Mouse (Mus musculus): ENCODE results near the gene Obsl1. TPM values are rescaled to one million over a fixed set of nuclear protein-coding genes. Genes with fewer than 3 reads are reported as not detected.

The Obsl1 gene
- 29.1 and 29.9 TPM in 2 replicates for polyA plus RNA-seq (2015; fragmentation: Nextera tagmentation; extraction: Ambion mirVana)

DNA sequence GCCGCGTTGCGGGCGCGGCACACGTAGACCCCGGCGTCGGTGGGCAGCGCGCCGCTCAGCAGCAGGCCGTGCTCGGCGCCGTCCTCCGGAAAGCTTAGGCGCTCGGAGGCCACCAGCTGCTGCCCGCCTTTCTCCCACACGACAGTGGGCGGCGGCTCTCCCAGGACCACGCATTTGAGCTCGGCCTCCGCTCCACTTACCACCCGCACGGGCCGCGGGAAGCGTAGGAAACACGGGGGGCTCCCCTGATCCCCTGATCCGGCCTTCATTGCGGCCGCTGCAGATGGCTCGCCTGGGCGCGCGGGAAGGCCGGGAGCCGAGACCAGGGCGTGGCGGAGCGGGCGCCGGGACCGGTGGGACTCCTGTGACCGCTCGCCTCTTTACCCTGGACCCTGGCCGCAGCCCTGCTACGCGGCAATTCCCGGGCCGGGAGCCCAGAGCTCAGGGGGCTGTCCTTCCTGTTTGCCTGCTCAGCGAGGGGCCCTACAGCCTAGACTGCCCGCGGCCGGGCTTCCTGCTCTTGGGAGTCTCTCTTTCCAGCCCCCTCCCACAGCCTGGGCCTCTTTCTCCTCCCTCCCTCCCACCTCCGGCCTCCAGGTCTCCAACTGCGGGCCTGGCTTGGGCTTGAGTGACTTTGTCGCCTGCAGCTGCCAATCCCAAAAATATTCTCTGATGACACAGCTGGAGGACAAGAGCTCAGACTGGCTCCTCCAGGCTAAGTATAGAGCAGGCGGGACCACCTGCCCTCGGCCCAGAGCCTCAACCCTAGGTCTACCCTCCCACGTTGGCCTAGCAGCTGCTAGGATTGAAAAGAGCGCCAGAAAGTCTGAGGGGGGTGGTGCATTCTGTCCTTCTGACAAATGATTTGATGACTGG, at the start of gene Obsl1:
TSS of gene Obsl1 (minus strand) at position 497 of the 876 bp plus-strand sequence.

DNA sequence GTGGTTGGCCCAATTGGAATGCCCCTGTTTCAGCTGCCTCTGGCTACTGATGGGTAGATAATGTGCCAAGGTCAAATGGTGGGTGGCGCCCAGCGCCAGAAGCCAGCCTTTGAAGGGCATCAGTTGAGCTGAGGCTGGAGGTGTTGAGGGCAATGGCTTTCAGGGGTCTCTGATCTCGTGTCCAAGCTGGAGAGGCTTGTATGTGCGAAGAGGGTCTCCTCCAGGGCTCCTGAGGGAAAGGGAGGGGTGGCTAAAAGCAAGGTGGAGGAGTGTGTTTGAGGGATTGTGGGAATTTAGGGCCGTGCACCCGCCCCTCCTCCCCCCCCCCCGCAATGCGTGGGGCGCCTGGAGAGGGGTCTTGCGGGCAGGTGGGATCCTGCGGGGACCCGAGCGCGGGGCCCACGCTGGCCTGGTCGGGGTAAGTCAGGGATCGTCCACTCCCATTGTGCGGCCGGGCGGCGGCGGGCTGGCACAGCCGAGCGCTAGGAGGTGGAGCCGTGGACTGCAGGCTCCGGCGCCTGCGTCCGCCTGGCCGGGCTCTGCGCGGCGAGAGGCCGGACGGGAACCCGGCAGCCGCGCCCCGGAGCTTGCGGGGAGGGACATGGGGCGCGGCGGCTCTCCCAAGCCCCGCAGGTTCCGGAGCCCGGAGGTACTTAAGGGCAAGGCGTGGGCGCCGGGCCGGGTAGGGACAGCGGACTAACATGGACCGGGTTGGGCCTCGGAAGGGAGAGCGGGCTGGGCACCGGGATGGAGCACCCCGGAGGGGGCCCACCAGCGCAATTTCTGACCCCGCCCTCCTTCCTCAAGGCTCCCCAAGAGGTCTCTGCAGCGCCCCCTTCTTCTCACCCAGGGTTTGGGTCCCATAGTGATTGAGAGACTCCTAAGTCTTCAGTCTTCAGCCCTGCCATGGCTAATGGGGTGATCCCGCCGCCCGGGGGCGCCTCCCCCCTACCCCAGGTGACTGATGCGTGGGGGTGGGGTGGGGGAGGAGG, 40.0 kb upstream of the Obsl1 start, which contains the start of gene Slc4a3:
TSS of gene Slc4a3 (plus strand) at position 302 of the 992 bp plus-strand sequence.

DNA sequence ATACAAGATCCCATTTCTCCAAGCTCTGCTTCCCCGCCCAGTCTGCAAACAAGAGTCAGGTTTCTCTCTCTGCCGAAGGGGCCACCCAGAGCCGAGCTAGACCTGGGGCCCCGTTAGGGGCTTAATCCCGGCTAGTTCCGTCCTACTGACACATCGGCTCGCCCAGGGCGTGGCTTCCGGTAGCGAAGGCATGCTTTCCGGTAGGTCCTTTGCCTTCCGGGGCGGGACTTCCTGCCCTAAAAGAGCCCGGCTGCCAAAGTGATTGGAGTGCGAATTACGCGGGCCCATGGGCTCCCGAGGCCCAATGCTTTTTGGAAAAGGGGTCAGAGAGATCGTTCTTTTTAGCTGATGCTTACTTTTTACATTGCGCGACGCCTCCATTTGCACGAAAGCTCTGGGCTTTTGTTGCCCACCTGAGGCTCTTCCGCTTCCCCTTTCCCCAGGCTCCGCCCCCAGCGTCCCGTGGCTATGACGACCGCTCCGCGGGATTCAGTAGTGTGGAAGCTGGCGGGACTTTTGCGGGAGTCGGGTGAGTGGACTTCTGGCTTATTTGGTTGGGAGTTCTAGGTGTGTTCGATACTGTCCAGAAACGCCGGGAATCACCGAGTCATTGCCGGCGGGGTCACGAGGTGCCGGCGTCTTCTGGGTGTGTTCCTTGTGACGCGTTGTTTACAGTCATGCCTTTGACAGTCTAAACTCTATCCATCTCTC, 15.2 kb upstream of the Obsl1 start, which contains the start of gene Stk11ip:
TSS of gene Stk11ip (plus strand) at position 209 of the 711 bp plus-strand sequence.

DNA sequence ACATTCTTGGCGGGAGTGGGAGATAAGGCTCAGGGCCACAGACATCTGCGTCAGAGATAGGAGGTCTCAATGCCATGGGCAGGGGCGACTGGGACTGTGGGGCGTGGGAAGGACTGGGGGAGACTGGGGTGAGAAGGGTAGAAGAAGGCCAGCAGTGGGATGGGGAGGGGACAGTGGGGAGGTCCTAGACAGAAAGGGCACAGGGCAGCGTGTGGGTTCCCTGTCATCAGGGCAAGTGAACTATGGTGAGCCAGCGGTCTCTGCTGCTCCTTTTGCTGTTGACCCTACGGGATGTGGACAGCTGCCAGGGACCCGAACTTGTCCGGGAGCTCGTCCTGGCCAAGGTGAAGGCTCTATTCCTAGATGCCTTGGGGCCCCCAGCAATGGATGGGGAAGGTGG, 754 bp upstream of the Obsl1 start, which contains the start of gene Inha:
TSS of gene Inha (plus strand) at position 72 of the 400 bp plus-strand sequence.

DNA sequence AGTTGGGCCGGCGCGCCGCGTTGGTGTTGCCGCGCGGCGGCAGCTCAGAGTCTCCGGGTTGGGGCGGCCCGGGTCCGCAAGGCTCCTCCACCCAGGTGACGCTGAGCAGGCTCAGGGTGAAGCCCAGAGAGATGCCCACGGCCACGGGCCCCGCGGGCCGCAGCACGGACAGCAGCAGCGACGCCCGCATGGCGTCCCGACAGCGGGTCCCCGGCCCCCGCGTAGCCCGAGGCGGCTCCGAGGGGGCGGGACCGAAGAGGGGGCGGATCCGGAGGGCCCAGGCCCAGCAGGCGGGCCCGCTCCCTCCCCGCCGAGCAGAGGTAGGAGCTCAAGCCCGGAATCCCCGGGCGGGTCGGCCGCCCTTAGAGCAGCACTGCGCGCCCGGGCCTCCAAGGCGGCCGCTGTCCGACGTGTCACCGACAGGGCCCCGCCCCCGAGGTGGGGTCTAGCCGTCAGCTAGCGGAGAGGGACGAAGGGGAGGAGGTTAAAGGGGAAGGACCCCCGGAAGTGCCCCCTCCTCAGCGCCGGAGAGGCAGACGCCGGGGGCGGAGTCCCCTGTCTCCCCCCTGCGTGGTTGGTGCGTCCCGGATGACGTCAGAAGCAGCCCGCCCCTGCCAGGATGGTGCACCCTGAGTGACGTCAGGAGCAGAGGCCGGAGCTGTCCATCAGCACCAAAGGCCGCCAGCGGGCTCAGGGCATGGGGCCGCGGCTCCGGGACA, 27.2 kb downstream of the Obsl1 start, which contains the start of the genes Chpf and Tmem198:
TSS of gene Chpf (minus strand) at position 392 of the 719 bp plus-strand sequence.
TSS of gene Tmem198 (plus strand) at position 617 of the 719 bp plus-strand sequence.

DNA sequence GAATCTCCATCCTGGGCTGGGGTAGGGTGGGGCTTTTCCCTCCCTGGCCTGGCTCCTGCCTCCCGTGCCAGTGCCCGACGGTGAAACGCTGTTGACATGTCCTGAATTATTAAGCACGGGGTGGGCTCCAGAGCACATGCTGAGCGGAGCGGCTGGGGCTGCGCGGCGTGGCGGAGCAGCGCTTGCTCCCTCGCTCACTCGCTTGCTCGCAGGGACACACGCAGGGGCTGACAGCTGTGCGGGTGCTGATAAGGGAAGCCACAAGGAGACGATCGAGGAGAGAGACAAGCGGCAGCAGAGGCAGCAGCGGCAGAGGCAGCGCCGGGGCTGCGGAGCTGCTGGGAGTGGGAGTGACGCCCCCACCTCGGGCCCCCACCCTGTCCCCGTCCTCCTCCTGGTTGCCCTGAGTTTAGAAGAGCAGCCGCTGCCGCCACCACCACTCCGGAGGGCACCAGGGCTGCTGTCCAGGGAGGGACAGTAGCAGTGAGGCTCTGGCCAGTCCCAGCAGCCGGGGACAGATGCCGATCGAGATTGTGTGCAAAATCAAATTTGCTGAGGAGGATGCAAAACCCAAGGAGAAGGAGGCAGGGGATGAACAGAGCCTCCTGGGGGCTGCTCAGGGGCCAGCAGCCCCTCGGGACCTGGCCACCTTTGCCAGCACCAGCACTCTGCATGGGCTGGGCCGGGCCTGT, 55.8 kb downstream of the Obsl1 start, which contains the start of gene Asic4:
TSS of gene Asic4 (plus strand) at position 123 of the 692 bp plus-strand sequence.

DNA sequence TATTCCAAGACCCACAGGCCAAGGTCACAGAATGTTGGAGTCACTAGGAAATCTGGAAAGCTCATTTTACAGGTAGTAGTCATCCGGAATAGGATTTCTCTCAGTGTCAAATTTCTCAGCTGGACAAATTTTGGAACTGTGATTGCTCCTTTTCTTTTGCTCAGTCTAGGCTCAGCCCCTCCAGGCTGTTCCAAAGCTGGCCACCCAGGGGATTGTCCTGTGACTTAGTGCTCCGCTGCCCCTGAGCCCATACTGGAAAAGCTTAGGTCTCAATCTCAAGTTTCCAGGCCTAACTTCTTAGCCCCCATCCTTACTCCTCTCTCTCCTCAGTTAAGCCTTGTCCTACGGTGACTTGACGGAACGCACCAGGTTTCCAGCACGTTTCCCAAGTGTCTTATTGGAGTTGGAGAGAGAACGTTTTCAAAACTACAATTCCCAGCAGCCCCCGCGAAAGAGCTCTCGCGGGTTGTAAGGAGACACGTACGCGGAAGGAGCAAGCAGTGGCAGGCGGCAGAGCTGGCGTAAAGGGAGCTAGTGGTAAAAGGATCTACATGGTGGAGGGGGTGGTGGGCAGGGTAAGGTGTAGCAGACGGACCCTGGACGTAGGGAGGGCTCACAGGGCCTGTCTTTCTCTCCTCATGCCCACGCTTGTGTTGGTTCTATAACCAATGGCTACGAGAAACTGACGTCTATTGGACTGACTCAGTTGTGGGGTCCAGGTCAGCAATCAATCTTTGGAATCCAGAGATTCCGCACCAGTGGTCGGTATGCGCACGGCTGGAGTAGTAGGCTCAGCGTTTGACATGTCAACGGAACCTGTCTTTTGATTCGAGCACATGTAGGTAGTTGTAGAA, 70.5 kb downstream of the Obsl1 start, which contains the start of gene Gmppa:
TSS of gene Gmppa (plus strand) at position 456 of the 854 bp plus-strand sequence.

Other genes with a start within 250 kb of the Obsl1 start
- gene Ptprn, start 241.9 kb downstream of the Obsl1 start, polyA plus RNA-seq (2015; fragmentation: Nextera tagmentation; extraction: Ambion mirVana) = 51.2 and 57.2 TPM in 2 replicates
- gene Resp18, start 228.0 kb downstream of the Obsl1 start, polyA plus RNA-seq (2015; fragmentation: Nextera tagmentation; extraction: Ambion mirVana) = 505 and 560 TPM in 2 replicates
- gene Dnpep, start 188.5 kb downstream of the Obsl1 start, polyA plus RNA-seq (2015; fragmentation: Nextera tagmentation; extraction: Ambion mirVana) = 125 and 134 TPM in 2 replicates
- 2.2 and 2.5 TPM in 2 replicates for gene Des, start 146.1 kb downstream of the Obsl1 start, polyA plus RNA-seq (2015; fragmentation: Nextera tagmentation; extraction: Ambion mirVana)
- 21.1 and 25.5 TPM in 2 replicates for gene Speg, start 131.2 kb downstream of the Obsl1 start, polyA plus RNA-seq (2015; fragmentation: Nextera tagmentation; extraction: Ambion mirVana)
- 60.4 and 69.0 TPM in 2 replicates for gene Gmppa, start 70.5 kb downstream of the Obsl1 start, polyA plus RNA-seq (2015; fragmentation: Nextera tagmentation; extraction: Ambion mirVana)
- 29.7 and 33.4 TPM in 2 replicates for gene Asic4, start 56.0 kb downstream of the Obsl1 start, polyA plus RNA-seq (2015; fragmentation: Nextera tagmentation; extraction: Ambion mirVana)
- gene Chpf, start 27.1 kb downstream of the Obsl1 start, polyA plus RNA-seq (2015; fragmentation: Nextera tagmentation; extraction: Ambion mirVana) = 69.9 and 71.1 TPM in 2 replicates
- 35.9 and 43.4 TPM in 2 replicates for gene Tmem198, start 26.9 kb downstream of the Obsl1 start, polyA plus RNA-seq (2015; fragmentation: Nextera tagmentation; extraction: Ambion mirVana)
- 19.8 and 26.3 TPM in 2 replicates for gene Inha, start 625 bp upstream of the Obsl1 start, polyA plus RNA-seq (2015; fragmentation: Nextera tagmentation; extraction: Ambion mirVana)
- gene Stk11ip, start 15.1 kb upstream of the Obsl1 start, polyA plus RNA-seq (2015; fragmentation: Nextera tagmentation; extraction: Ambion mirVana) = 11.9 and 15.3 TPM in 2 replicates
- 98.7 and 109 TPM in 2 replicates for gene Slc4a3, start 39.8 kb upstream of the Obsl1 start, polyA plus RNA-seq (2015; fragmentation: Nextera tagmentation; extraction: Ambion mirVana)

Measured in neural tube, postnatal 0 days (tissue).